Mouse (Mus musculus) G1E (cell line): Measurements from ENCODE around the gene Usp29.

ENCODE experiments used
- CTCF ChIP-seq: IDR thresholded peaks from 2 replicates; pipeline ENCODE4 v1.5.1; 2012; ENCODE audit warnings: low read depth, low read length, inconsistent platforms, mixed read lengths
- POLR2AphosphoS5 ChIP-seq: IDR thresholded peaks from 2 replicates; pipeline ENCODE4 v1.6.1; 2012; ENCODE audit warnings: low read depth, low read length, inconsistent platforms; ENCODE audit not compliant: insufficient replicate concordance
- TAL1 ChIP-seq: conservative IDR thresholded peaks from 2 replicates; pipeline ENCODE4 v1.6.1; 2012; ENCODE audit warnings: low read depth, low read length, inconsistent platforms, mixed read lengths

GRCm38 (mm10) chr7:6929286-6929685, 198.9 kb downstream of the Usp29 start:
- TF ChIP-seq CTCF (no peak), TAL1 (no peak), POLR2AphosphoS5 (no peak)
